Mouse (Mus musculus) heart, adult 2 months (tissue): ENCODE data around the gene Olfr955.

Experiments
- CTCF ChIP-seq: fragments of 200-600 bp; IDR thresholded peaks from 2 replicates; pipeline ENCODE4 v1.8.1; 2022; ENCODE audit warnings: antibody characterized with exemption, mild to moderate bottlenecking, moderate library complexity
- EP300 ChIP-seq: fragments of 200-500 bp; IDR thresholded peaks from 2 replicates; pipeline ENCODE4 v1.6.1; 2011; ENCODE audit warnings: low read depth, low read length, control low read depth; ENCODE audit not compliant: insufficient read depth
- POLR2A ChIP-seq: fragments of 200-500 bp; IDR thresholded peaks from 2 replicates; pipeline ENCODE4 v1.6.1; 2011; ENCODE audit warnings: mild to moderate bottlenecking, low read depth, low read length, control low read depth; ENCODE audit not compliant: insufficient read depth

- TF ChIP-seq POLR2A (no peak), CTCF (no peak), EP300 (no peak)
Measured at GRCm38 (mm10) chr9:39456401-39456800, 15.3 kb downstream of the Olfr955 start, which contains the start of gene Olfr954.
